Mouse (Mus musculus) layer of hippocampus, postnatal 10 days (tissue): ENCODE data around the gene Cnst. TPM values are rescaled to one million over a fixed set of nuclear protein-coding genes. Genes with fewer than 3 reads are reported as not detected.

ENCODE experiments used
- DNase-seq, 2 experiments: peaks; one replicate each; pipeline ENCODE4 v3.0.0; 2021; ENCODE audit warnings: low spot score in 2 of 2
- total RNA-seq, 2 experiments: library from RNA; stranded (reverse); gene quantifications; 2 replicates each; pipeline ENCODE4 v1.2.3; 2021

Gene Cnst
- total RNA-seq, 2 experiments from 2014 or later = 28.8 to 30.0 TPM

DNA sequence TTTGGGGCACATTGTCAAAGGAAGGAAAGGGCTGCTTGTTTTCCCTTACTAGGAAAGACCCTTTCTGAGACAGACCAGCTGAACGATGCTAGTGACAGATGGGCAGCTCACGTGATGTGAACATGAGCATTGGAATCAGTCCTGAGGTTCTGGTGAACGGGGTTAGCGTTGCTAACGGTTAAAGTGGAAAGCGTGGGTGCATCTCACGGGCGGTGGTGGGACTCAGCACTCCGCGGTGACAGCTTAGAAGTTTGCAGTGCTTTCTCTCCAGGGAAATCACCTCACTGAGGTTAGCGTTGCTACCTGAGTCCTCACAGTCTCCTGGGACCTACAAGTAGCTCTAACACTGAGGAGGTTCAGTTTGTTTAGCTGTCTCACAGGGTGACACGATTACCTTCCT lies 45.5 kb downstream of the Cnst start:
- DNase-seq = peak; percentile 32 to 48

DNA sequence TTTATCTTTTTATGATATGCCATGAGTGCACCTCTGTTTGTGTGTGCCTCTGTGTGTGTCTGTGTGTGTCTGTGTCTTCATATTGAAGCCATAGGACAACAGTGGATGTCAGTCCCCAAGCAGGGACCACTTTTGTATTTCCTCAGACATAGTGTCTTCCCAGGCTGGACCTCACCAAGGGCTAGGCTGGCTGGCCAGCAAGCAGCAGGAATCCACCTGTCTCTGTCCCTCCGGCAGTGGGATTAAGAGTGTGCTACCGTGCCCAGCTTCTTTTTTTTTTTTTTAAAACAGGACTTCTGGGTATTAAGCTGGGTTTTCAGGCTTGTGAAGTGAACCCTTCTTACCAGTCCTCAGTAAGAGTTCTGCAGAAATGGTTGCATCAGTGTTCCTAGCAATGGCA lies 46.0 kb downstream of the Cnst start:
- DNase-seq = no peak

DNA sequence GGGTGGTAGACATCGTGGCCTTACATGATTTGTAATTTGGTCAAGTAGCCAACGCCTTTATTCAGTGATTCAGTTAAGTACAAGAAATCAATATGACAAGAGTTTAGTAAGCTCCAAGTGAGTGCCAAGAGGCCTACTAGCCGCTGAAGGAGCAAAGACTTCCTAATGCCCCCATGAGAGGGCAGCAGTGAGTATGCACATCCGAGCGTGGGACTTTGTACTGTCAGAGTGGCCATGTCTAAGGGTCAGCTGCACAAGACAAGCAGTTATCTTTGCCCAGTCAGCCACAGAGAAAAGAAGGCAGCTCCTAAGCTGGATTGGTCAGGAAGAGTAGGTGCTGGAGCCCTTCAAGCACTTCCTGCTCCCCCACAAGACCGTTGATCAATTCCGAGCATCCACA lies 46.8 kb downstream of the Cnst start:
- no peak for DNase-seq

DNA sequence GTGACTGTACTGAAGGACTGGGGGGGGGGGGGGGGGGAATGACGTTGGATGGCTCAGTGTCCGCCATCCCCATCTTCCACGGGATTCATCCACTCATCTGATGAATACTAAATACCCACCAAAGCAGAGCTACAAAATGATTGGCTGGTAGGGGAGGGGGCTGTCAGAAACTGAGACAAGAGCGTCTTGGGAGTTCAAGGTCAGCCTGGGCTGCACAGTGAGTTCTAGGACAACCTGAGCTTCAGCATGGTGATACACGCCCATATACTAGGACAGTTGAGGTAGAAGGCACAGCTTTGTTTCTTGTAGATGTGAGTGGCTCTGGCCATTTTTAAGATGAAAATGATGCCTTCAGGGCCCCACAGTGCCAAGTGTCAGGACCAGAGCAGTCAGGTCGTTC lies 52.2 kb downstream of the Cnst start:
- DNase-seq = no peak

DNA sequence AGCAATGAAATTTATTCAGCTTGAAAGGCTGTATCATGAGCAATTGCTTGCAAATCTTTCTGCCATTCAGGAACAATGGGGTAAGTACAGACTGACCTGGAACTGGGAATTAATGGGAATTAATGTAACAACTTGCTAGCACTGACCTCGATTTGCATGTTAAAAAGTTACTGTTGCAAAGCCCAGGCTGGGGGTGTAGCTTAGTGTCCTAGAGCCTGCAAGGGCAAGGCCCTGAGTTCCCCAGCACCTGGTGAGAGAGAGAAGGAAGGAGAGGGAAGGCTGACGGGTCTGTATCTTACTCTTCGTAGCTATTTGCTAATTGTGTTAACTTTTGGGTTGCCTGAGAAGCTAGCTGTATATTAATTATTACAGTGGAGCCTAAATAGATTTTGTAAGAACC lies 58.4 kb downstream of the Cnst start:
- no peak for DNase-seq

DNA sequence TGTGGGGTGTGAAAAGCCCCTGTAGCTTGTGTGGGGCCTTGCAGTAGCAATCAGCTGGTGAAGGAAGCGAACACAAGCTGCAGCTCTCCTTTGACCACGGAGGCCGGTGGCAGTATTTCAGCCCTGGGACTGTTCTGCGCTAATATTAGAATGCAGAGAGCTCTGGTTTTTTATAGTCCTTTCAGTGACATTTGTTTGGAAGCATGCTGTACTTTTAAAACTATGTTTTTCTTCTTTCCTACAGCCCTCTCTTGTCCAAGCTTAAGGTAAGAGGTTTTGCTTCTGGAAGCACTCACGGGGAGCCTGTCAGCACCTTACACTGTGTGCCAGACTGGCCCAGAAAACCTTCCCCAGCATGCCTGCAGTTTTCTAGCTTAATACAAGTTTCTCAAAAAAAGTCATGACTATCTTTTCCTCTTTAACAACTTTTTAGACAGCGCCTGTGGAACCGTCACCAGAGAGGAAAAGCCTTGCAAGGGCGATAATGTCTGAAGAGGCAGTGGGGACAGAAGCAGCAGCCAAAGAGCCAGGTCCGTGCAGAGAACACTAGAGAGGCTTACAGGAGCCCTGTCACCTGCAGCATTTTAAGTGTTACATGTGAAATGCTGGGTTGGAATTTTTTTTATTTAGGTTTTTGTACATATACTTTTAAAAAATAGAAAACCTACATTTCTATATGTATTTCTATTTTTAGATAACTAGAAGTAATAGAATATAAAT lies 60.0 kb downstream of the Cnst start:
- no peak for DNase-seq

DNA sequence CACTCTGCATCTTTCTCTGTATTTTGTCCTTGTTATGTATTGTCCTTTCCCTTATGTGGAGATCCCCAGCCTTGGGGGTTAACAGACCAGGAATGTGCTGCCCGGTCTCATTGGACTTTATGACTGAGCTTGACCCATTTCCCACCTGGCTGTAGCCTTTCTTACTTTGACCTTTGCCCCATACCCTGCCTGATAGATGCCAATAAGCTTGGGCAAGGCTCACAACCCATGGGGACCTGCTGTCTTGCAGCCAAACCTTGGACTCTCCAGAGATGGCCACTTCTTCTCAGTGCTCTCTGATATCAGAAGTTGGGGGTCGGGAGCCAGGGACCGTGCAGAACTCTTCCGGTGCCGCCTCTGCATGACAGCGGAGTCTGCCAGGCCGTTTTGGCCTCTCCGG lies 62.4 kb downstream of the Cnst start:
- DNase-seq = no peak

DNA sequence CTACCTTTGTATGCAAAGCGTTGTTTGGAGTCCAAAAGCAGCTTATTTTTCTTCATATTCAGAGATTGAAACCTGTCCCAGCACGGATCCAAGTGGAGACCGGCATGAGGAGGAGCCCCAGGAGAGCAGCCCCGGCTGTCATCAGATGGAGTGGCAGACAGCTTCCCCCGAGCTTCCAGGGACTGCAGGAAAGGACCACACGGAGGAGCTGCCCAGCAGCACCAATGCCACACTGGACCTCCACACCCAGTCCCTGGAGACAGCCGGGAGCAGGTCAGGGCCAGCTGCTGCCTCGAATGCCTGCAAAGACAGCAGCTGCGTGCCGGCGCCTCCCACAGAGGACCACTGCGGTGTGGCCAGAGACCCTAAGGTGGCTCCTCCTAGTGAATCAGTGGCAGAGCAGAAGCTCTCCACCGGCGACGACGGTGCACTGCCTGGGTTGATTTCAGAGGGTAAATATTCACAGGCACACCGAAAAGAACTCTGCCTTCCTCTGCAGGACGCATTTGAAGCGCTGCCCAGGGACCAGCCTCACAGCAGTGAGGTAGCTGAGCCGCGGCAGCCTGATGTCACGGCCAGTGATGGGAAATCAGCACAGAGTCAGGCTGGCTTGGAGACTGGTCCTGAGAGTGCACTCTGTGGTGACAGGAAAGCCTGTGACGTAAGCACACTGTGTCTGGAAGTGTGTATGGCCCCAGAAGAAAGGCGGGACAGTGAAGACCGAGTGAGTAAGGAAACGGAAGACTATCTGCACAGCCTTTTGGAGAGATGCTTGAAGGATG lies 63.7 kb downstream of the Cnst start:
- DNase-seq = no peak

DNA sequence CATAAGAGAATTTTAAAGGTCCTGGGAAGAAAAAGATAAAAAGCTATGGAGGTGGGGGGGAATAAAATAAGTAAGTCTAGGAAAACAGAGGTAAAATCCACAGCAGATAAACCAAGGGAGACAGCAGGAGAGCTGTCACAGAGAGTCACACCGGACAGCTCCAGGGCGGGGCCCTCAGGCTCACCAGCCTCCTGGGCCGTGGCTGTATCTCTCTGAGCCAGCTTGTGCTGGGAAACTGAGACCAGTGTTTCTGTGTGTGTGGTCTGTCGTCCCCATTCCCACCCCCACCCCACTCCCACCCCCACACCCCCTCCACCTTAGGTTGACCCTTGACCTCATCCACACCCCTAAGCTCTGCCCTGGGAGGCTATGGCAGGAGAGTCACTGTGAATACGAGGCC lies 65.0 kb downstream of the Cnst start:
- no peak for DNase-seq

DNA sequence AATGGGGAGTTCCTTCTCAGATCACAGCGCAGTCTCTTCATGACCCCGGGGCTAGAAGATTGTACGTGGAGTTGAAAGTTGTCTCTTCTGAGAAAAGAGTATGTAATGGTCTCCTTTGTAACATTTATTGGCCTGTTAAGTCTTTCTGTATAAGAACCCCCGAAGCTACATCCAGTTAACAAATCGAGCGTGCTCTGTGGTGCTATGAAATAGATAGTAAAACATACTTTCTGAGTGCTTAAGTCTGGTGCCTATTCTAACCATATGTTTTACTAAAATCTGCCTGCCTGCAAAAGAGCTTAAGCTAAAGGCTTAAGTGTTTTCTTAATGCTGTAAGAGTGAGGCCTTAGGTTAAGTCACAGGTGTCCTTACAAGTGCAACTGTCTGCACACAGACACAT lies 66.2 kb downstream of the Cnst start:
- no peak for DNase-seq

DNA sequence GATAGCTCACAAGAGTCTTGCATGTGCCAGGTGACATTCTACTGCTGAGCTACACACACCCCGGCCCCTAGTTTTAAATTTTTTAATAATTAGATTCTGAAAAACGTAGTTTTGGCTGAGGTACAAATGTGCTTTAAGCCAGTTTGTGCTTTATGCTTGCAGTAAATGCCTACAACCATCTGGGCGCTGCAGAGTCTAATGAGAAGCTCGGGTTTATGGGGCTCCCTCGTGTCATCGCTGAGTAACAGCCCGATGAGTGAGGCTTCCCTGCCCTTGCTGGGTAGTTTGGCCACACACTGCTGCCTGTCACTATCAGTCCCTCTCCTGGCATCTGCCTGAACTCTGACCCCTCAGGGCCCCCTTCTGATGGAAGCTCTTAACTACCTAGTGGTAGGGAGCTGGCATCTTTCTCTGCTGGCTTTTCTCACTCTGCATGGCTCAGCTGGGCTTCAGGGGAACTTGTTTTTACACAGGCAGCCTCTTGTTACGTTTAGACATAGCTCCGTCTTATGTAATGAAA lies 66.9 kb downstream of the Cnst start:
- DNase-seq = no peak

DNA sequence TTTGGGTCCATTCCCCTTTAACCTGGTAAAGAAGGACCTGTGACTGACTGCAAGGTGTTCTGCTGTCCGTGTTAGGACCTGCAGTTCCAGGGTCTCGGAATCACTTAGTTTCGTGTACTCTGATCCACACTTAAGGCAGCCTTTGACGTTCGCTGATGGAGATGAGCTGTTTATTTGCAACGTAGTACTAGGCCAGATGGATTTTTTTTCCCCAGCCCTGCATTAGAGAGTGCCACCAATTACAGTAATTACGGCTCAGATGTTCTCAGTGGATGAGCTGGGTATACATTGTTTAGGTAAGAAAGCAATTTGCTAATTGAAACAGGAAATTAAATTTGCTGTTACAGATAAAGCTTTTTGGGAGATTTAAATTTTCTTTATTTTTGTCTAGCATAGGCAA lies 71.3 kb downstream of the Cnst start:
- DNase-seq = no peak

DNA sequence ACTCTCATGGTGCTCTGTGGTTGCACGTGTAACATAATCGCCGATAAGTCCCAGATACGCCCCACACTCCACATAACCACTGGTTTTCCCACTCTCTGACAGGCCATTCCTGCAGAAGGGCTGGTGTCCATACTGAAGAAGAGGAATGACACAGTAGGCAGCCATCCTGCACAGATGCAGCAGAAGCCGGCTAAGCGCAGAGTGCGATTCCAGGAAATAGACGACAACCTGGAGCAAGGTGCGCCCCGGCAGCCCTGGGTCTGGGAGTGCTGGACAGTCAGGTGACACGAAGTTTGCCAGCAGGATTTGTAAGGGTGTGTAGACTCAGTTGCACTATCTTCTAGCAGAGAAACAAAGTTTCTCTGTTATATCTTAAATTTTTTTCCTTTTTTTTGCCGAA lies 76.5 kb downstream of the Cnst start:
- DNase-seq = no peak

DNA sequence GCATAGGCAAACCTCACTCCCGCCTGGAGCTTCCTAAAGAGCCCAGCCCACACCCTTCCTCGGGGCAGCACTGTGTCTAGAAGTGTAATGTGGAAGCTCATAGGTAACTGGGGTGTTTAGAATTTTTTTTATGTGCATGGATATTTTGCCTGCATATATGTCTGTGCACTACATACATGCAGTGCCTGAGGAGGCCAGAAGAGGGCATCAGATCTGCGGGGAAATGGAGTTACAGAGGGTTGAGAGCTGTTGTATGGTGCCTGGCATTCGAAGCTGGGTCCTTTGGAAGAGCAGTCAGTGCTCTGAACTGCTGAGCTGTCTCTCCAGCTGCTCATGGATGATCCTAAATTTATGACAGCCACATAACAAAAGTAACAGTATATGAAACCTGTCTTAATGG lies 77.5 kb downstream of the Cnst start:
- DNase-seq = peak; percentile 50 to 64

DNA sequence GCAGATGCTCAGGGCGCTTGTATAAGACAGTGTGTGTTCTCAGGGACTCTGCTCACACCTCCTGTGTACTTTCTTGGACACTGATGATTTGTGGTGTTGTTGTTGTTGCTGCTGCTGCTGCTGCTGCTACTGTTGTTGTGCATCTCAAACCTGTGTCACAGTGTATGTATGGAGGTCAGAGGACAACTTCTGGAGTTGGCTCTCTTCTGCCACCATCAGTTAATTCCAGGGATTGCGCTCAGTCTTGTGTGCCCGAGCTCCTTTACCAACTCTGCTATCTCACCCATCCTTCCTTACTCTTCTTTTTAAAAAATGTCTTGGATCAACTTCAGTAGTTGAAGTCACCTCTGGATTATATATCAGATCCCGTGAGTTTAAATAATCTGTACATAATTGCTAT lies 78.2 kb downstream of the Cnst start:
- peak; percentile 62 for DNase-seq

DNA sequence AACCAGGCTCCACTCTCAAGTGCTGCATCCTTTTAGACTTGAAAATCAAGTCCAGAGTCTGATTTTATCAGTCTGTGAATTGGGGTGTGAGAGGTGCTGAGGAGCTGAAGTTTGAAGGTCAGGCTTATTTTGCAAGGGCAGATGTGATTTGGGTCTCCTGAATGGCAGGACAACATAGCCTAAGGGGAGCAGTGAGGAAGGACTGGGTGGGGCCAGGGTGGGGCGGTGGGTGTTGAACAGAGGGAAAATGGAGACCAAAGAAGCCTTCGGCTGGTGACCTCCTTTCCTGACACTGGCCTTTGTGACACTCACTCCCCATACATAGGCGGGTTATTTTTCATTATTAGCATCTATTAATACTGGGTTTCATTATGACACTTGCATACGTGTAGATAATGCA lies 81.7 kb downstream of the Cnst start:
- peak in 1 of 2 experiments; percentile 1 for DNase-seq

DNA sequence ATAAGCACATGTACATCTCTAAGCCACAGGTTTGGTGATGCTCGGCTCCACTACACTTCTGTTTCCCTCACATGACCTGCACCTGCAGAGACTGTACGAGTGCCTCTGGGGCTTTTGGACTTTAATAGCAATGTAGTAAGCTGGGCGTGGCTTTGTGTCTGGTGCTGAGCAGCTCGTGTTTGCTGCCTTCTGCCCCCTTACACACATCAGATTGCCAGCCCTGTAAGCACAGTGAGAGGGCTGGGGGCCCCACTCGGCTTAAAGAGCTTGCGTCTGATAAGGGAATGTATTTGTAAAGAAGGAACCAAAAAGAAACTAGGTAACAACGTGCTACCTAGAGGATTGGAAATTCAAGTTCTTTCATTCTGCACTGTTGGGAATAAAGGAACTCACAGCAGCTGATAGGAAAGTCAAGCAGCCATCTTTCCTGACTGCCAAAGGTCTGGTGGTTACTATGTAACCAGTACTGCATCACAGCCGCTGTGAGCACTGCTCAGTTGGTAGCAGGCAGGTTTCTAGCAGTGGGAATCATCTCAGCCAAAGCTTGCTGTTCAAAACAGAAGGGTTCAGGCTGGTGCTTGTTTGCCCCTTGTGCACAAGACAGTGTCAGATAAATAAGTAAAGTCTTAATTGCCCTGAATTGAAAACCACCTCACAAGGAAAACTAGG lies 82.4 kb downstream of the Cnst start:
- peak in 1 of 2 experiments; percentile 4 for DNase-seq

DNA sequence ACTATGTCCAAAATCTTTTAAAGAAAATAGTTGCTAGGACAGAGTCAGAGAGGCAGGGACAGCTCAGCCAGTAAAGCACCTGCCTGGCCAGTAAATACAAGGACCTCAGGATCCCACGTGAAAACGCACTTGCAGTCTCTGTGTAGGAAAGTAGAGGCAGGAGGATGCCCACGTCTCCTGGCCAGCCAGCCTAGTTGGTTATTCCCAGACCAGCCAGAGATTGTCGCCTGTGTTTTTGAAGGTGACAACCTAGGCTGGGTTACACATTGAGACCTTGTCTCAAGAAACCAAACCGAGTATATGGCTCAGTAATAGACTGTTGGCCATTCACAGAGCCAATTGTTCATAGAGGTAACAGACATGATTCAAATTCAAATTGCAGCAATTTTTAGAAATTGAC lies 83.1 kb downstream of the Cnst start:
- DNase-seq = peak in 1 of 2 experiments; percentile 3

DNA sequence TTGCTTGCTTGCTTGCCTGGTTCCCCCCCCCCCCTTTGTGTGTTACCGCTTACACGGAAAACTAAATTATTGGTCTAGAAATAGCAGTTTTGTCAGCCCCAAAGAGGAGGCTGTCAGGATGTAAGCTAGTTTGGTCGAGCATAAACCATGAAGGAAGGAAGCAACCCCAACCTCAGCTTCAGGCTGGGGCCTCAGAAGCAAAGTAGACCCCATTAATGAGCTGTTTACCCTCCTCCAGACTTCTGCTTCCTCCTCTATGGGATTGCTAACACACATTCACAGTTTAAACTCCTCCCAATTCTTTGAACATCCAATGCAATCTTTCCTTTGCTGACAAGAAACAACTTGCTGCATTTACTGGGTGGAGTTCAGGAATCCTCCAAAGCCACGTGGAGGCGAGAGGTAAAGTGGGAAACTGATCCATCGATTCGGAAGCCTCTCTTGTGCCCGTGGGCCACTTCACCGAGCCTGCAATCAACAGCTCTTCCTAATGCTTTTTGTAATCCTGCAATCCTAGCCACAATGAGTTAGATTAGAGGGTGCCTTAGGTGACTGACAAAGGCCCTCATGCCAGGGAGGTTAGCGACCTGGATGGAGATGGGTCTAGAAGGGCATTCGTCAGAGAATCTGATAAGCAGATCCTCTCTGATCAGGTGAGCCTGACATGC lies 86.7 kb downstream of the Cnst start:
- peak in 1 of 2 experiments; percentile 1 for DNase-seq

DNA sequence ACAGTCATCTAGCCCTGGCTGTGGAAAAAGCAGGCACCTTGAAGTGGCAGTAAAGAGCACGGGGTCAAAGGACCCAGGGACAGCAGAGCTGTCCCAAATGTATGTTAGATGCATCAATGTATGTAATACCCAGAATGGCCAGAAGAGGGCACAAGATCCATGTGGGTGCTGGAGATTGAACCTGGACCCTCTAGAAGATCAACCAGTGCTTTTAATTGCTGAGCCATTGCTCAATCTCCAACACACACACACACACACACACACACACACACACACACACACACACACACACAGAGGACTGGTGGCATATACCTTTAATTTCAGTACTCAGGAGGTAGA lies 87.2 kb downstream of the Cnst start:
- DNase-seq = peak in 1 of 2 experiments; percentile 23

DNA sequence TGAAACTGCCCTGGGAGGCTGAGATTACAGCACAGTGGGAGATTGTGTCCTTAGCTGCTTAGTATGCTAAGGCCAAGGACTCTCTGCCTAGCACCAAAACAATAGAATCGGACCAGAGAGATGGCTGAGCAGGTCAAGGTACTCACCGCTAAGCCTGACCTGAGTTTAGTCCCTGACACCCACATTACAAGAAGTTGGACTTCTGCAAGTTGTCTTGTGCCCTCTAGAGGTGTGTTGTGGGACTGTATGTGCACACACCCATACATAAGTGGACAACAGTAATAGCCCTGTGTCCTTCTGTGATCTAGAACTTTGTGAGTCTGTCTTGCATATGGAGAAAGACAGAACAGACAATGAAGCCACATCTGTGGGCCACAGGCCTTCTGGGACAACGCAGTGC lies 88.0 kb downstream of the Cnst start:
- DNase-seq = no peak

DNA sequence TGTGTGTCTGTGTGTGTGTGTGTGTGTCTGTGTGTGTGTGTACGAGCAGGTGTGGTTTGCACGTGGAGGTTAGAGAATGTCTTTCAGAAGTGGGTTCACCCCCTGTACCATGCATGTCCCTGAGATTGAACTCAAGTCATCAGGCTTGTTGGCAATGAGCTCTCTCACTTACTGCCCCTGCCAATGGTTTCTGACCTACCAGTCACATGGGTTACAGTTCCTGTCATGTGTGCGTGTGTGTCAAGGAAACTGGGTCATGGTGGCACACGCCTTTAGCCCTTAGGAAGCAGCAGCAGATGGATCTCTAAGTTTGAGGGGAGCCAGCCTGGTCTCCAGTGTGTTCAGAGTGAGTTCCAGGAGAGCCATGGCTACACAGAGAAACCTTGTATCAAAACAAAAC lies 96.6 kb downstream of the Cnst start:
- no peak for DNase-seq
